Mouse (Mus musculus) activated CD4-positive, CD25-positive, alpha-beta regulatory T cell (primary cell): ENCODE data around the gene Ccdc120. TPM values are rescaled to one million over a fixed set of nuclear protein-coding genes. Genes with fewer than 3 reads are reported as not detected.

Source experiments
- polyA plus RNA-seq, 2 experiments: library from polyadenylated mRNA; unstranded; fragments of 100-300 nt; shearing (Covaris generic); gene quantifications; one replicate each; pipeline ENCODE4 v1.2.1; 2017

The Ccdc120 gene
- not detected for polyA plus RNA-seq

GRCm38 (mm10) chrX:7750432-7751116 lies at the start of gene Ccdc120:
TSS of gene Ccdc120 (minus strand) at chrX:7750905.

DNA sequence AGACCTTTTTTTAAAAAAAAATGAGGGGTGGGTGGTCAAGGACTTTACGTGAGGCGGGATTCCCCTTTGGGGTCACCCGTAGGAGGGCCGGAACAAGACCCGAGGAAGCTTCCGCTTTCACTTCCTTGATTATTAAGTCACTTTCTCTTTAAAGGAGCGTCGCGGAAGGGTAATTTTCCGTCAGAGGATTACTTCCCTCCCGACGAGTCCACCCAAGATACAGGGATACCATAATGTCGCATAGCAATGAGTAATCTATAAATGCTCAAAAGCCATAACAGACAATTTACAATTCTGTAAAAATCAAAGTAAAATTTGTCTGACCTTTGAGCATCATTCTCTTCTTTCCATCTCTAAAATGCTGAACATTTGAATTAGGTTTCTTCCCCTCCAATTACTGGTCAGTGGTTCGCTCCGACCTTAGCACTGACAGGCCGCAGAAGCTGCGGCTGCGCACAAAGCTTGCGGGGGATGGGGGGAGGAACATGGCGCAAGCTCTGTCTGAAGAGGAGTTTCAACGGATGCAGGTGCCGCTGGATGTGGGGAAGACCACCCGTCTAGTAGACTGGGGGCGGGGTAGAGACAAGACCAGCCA lies 38.9 kb upstream of the Ccdc120 start, which contains the start of gene Gripap1:
Gene Gripap1 (plus strand): TSS at position 224 of the 595 bp plus-strand sequence.

DNA sequence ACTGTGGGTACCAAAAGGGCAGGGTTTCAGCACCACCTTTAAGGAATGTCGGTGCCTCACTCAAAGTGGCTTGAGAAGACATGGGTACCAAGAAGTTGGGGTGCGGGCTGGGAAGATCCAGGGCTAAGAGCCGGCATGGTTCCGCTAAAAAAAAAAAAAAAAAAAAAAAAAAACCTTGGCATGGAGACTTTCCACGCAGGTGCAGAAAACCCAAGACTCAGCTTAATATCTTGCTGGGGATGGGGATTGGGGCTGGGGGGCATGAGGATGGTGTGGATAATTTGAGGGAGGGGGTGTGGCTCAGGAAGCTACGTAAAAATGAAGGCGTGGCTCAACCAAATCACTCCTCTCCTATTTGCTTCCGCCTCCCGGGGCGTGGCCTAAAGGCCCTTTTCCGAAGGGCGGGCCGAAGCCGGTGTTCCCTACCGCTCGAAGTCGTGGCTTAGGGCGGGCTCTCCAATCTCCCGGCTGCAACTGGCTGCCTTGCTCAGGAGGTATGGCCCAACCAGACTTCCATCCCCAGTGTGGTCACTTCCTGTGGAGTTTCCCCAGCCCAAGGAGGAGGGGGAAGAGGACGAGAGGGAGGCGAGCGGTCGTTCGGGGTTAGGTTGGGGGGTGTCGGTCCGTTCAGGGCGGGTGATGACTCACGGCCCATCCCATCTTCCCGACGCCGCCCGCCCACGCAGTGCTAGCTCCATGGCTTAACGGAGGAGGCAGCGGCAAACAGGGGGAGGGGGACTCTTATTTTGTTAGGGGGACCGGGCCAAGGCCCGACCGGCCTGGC lies 11.6 kb upstream of the Ccdc120 start, which contains the start of gene Tfe3:
Gene Tfe3 (plus strand): TSS at position 424 of the 784 bp plus-strand sequence.

GRCm38 (mm10) chrX:7728215-7728921 lies 22.3 kb downstream of the Ccdc120 start, which contains the start of gene Praf2:
TSS of gene Praf2 (plus strand) at chrX:7728439.

DNA sequence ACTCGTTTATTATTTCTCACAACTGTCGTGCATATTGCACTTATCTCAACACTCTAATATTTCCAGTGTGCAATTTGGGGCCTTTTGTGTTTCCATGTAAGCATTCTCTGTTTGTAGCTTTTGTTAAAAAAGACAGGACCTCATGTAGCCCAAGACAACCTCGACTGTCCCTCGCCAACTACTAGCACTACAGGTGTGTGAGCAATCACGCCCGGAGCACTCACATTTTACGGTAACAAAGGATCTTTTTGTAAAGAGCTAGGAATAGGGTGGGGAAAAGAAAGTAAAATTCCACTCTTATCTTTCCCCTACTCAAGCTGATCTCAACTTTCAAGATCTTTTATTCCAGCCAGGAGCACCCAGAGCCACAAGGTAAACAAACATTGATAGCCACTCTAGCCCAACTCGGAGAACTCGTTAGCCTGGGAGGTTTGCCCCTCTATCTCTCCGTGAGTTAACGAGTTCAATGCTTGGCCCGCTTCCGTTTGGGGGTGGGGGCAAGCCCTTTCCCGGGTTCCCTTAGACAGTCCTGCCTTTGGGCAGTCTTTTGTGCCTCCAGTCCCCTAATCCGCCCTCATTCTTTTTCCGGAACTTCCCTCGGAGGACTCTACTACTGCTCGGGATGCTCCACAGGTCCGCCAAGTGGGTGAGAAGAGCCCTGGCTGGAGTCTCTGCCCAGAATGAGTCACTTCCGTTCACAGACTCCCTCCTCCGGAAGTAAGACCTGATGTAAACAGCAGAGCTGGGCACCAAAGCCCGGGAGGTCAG lies 29.0 kb downstream of the Ccdc120 start, which contains the start of gene Gm45208:
Gene Gm45208 (plus strand): TSS at position 732 of the 768 bp plus-strand sequence.

DNA sequence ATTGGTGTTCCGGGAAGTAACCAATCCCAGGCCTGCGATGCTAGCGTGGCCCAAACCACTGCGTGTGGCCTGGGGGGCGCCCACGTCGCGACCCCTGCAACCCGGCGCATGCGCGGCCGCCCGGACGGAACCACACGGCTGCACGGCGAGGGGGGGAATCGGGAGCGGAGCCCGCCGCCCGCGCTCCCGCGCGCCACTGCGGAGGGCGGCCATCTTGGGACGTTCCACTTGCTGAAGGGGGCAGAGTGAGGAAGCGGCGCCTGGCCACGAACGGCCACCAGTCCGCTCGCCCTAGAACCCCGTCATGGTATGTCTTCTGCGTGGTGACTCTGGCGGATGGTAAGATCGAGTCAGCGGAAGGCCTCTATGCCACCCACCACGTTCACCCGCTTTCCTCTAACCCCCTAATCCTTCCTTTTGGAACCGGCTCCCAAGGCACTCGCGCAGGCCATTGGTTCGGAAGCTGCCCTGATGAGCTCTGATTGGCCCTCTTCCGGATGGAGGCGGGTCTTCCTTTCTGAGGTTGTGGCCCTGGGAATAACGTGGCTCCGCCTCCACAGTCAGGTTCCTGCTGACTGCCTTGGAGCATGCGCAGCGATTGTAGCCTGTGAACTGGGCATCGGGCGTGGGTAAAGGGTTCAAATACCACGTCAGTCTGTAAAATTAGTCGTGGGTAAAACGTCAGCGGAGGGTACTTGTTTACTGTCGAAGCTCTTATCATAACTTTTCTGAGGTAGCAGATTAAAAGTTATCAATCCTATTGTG lies 36.4 kb downstream of the Ccdc120 start, which contains the start of gene Wdr45:
Gene Wdr45 (plus strand): TSS at position 199 of the 765 bp plus-strand sequence.

DNA sequence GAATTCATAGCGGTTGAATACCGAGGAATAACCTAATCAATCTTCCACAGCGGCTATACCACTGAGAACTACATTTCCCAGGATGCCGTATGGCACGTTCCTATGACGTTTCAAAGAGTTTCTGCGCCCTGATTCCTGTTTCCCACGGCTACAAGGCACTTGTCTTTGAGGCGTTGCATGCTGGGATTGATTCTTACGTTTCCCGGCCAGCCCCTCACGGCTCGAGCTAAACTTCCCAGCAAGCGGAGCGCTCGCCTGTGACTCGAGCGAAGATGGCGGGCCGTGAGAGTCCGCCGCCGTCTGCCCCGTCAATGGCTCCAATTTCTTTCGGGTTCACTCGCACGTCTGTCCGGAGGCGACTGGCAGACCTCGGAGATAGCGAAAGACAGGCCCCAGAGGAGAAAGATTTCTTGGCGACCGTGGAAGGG lies 53.7 kb downstream of the Ccdc120 start, which contains the start of gene Gpkow:
Gene Gpkow (plus strand): TSS at position 178 of the 428 bp plus-strand sequence.

Other genes starting within 250 kb of the Ccdc120 start
- 100 to 1,000 TPM; 131 to 160 TPM for gene Foxp3, start 177.3 kb downstream of the Ccdc120 start, polyA plus RNA-seq
- gene Ppp1r3f, start 176.6 kb downstream of the Ccdc120 start, polyA plus RNA-seq = 10 to 100 TPM; 13.0 to 20.2 TPM
- 10 to 100 TPM; 14.3 to 20.4 TPM for gene Ccdc22, start 145.4 kb downstream of the Ccdc120 start, polyA plus RNA-seq
- gene Cacna1f, start 143.8 kb downstream of the Ccdc120 start, polyA plus RNA-seq = not detected
- 10 to 100 TPM in 1 of 2 experiments, 1 to 10 TPM in 1; 9.8 to 11.2 TPM for gene Syp, start 112.4 kb downstream of the Ccdc120 start, polyA plus RNA-seq
- gene Prickle3, start 93.6 kb downstream of the Ccdc120 start, polyA plus RNA-seq = 10 to 100 TPM; 20.7 to 26.7 TPM
- gene Plp2, start 79.5 kb downstream of the Ccdc120 start, polyA plus RNA-seq = 100 to 1,000 TPM; 131 to 140 TPM
- gene Magix, start 69.7 kb downstream of the Ccdc120 start, polyA plus RNA-seq = under 1 TPM; 0.07 to 0.15 TPM
- 10 to 100 TPM; 53.2 to 55.6 TPM for gene Gpkow, start 53.8 kb downstream of the Ccdc120 start, polyA plus RNA-seq
- 10 to 100 TPM; 79.2 to 82.1 TPM for gene Wdr45, start 36.6 kb downstream of the Ccdc120 start, polyA plus RNA-seq
- gene Gm45208, start 28.7 kb downstream of the Ccdc120 start, polyA plus RNA-seq = not detected
- 10 to 100 TPM; 23.5 to 24.1 TPM for gene Praf2, start 22.5 kb downstream of the Ccdc120 start, polyA plus RNA-seq
- gene Tfe3, start 11.7 kb upstream of the Ccdc120 start, polyA plus RNA-seq = 10 to 100 TPM; 25.7 to 39.5 TPM
- 10 to 100 TPM; 74.5 to 78.6 TPM for gene Gripap1, start 38.9 kb upstream of the Ccdc120 start, polyA plus RNA-seq
- gene Kcnd1, start 71.4 kb upstream of the Ccdc120 start, polyA plus RNA-seq = under 1 TPM; 0.21 to 0.61 TPM
- 100 to 1,000 TPM; 135 to 174 TPM for gene Otud5, start 90.5 kb upstream of the Ccdc120 start, polyA plus RNA-seq
- 100 to 1,000 TPM in 1 of 2 experiments, 10 to 100 TPM in 1; 57.1 to 169 TPM for gene Pim2, start 127.4 kb upstream of the Ccdc120 start, polyA plus RNA-seq
- 10 to 100 TPM; 21.5 to 29.9 TPM for gene Slc35a2, start 133.1 kb upstream of the Ccdc120 start, polyA plus RNA-seq
- gene Pqbp1, start 148.4 kb upstream of the Ccdc120 start, polyA plus RNA-seq = 100 to 1,000 TPM in 1 of 2 experiments, 10 to 100 TPM in 1; 99.4 to 142 TPM
- 100 to 1,000 TPM; 122 to 162 TPM for gene Timm17b, start 148.5 kb upstream of the Ccdc120 start, polyA plus RNA-seq
- gene Gm10491, start 156.9 kb upstream of the Ccdc120 start, polyA plus RNA-seq = not detected
- gene Gm10490, start 158.6 kb upstream of the Ccdc120 start, polyA plus RNA-seq = not detected
- gene Pcsk1n, start 168.9 kb upstream of the Ccdc120 start, polyA plus RNA-seq = not detected
- gene Eras, start 177.7 kb upstream of the Ccdc120 start, polyA plus RNA-seq = not detected
- gene Hdac6, start 197.0 kb upstream of the Ccdc120 start, polyA plus RNA-seq = 10 to 100 TPM; 10.8 to 15.6 TPM
- gene Gata1, start 227.2 kb upstream of the Ccdc120 start, polyA plus RNA-seq = 10 to 100 TPM; 23.4 to 63.7 TPM